Mouse (Mus musculus): ENCODE measurements at regions not wholly inside any gene's neighbourhood (a gene's known extent, or its start where the extent isn't known, plus 50 kb on each side); places are given as distances from the start of the nearest gene placed in this dataset.

GRCm38 (mm10) chr13:101274470-101275141, 441.4 kb upstream of the Slc30a5 start:
- TF ChIP-seq CTCF (conservative IDR thresholded peaks at IDR 0.05; ENCODE audit: insufficient read depth, insufficient read length, low read depth, low read length) (no peak), POLR2A (IDR thresholded peaks at IDR 0.05; ENCODE audit: low read depth, low read length) (no peak)
